Mouse (Mus musculus): ENCODE results near the gene Fggy.

The Fggy gene

GRCm38 (mm10) chr4:95588722-95589283, 31.5 kb downstream of the Fggy start:
- DNase-seq (ENCODE audit: extremely low spot score, low spot score): no peak

DNA sequence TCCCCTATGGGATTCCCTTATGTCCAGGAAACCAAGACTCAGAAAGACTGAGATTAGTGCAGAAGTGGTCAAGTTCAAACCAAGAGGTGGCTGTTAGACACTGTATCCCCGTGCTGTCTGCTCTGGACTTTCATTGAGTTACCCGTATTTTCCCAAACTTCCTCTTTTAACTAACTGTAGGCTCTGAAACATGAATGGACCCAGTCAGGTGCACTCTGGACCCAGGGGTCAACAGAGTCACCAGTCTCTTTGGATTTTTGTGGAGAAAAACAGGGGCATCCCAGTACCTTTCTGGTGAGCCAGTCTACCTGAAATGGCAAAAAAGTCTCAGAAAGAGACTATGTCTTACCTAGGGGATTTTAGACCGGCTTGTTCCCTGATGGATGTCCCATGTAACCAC, 33.6 kb downstream of the Fggy start:
- DNase-seq (ENCODE audit: extremely low spot score, low spot score): no peak

GRCm38 (mm10) chr4:95597208-95597607, 39.9 kb downstream of the Fggy start:
- no peak for DNase-seq (ENCODE audit: extremely low spot score, low spot score)

DNA sequence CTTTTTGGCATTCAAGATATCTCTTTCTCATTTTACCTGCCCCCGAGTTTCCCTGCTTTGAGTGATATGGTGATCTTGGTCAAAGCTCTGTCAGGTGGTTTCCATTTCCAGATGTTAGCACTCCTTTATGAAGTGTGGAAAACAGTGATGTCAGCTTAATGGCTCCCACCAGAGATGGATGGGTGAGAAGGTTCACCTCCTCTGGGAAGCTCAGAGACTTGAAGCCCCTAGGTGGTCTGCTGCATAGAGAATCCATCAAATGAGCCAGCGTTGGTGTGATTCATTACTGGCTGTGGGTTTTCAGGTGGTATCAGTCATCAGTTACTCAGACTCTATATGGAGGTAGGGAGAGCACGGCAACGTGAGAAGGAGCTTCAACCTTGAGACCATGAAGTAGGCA, 44.5 kb downstream of the Fggy start:
- no peak for DNase-seq (ENCODE audit: extremely low spot score, low spot score)

DNA sequence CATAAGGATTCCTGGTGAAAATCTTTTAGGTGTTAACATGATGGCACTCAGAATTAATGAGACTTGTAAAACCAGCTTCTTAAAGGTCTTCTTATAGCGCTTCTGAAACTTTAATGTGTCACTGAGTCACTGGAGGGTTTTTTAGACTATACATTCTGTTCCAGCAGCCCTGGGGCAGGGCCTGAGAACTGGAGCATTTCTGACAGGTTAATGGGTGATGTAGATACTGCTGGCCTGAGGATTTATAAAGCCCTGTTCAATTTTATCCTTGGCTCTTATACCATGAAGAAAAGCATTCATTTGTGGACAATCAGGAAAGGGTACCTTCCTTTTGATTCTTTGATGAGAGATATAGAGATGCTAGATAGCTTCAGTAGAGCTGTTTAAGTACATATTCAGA, 45.9 kb downstream of the Fggy start:
- no peak for DNase-seq (ENCODE audit: extremely low spot score, low spot score)

DNA sequence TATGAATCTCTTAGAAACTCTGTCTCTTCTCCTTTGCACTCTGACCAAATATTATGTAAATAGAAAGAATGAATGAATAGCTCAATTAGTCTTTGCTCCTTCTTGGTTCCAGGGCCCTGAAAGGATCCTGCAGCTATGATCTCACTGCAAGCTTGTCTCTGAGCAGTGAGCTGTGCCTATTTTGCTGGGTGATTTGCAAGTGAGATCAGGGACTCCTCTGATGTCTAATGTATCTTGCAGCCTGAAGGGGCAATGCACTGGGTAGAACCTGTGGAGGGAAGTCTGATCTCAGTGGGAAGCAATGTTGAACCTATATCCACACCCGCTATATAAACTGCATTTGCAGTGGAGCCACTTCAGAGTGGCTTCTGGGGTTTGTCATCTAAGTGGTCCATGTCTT, 53.4 kb downstream of the Fggy start:
- no peak for DNase-seq (ENCODE audit: extremely low spot score, low spot score)

GRCm38 (mm10) chr4:95611390-95611789, 54.1 kb downstream of the Fggy start:
- no peak for DNase-seq (ENCODE audit: extremely low spot score, low spot score)

GRCm38 (mm10) chr4:95621046-95621445, 63.7 kb downstream of the Fggy start:
- no peak for DNase-seq (ENCODE audit: extremely low spot score, low spot score)

DNA sequence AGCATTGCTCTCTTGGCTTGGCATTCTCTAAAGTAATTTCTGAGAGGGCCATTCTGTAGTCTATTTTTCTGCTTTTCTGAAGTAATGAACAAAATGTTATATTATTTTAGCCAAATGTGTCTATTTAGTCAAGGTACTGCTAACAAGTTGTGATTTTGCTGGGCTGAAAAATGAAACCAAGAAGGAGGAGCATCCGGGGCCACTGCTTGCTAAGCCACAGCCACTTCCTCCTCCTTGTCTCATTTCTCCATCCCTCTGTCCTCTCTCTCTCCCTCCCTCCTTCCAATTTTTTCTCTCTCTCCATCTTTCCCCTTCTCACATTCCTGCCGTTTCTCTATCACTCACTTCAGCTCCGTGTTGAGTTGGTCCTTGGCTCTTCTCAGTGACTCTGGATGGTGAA, 67.4 kb downstream of the Fggy start:
- no peak for DNase-seq (ENCODE audit: extremely low spot score, low spot score)

DNA sequence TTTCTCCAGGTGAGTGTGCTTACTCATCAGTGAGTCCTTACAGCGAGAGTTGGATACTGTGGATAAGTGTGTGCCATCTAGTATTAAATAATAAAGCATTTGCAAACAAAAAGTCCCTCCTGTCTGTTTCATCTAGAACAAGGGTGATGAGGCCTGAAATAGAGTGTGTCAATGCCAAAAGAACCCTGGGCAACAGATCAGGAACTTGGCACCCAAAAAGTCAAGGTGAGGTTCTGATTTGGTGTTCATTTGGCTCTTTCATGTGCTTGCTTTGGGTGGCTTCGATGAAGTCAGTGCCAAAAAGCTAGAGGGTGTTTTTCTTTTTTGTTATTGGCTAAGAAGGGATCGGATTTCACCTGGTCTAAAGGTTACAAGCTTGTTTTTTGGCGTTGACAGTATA, 68.3 kb downstream of the Fggy start:
- DNase-seq (ENCODE audit: extremely low spot score, low spot score): no peak

GRCm38 (mm10) chr4:95626186-95626585, 68.9 kb downstream of the Fggy start:
- no peak for DNase-seq (ENCODE audit: extremely low spot score, low spot score)

DNA sequence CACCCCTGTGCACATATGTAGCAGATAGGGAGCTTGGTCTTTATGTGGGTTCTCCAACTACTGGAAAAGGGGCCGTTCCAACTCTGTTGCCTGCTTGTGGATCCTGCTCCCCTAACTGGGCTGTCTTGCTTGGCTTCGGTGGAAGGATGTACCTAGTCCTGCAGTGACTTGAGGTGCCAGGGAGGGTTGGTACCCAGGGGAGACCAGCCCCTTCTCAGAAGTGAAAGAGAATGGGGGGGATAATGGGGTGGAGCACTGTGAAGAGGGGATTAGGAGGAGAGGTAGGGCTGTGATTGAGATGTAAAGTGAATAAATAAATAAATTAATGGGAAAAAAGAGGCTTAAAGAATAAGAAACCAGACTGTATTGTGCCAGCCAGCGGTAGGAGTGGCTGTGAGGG, 77.6 kb downstream of the Fggy start:
- DNase-seq (ENCODE audit: extremely low spot score, low spot score): no peak

GRCm38 (mm10) chr4:95636937-95637749, 79.8 kb downstream of the Fggy start:
- DNase-seq (ENCODE audit: extremely low spot score, low spot score): no peak

- DNase-seq (ENCODE audit: extremely low spot score, low spot score): no peak
These were observed 80.8 kb downstream of the Fggy start for GRCm38 (mm10) chr4:95638063-95638462.

DNA sequence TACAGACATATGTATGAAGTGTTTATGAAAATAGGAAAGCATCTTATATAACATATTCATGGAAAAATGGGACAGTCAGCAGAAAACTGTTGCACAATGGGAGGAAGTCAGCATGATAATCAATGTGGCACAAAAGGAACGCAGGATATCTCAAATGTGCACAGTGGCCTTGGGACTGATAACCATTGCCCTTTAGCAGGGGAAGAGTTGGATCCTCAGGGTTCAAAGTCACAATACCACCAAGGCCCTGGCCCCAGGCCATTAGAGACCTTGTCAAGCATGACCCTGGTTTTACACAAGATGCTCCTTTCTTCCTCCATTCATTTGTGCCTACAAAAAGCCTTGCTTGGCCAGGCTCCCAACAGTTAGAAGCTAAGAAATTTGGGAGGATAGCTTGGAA, 83.5 kb downstream of the Fggy start:
- no peak for DNase-seq (ENCODE audit: extremely low spot score, low spot score)

GRCm38 (mm10) chr4:95644048-95644447, 86.7 kb downstream of the Fggy start:
- no peak for DNase-seq (ENCODE audit: extremely low spot score, low spot score)

- no peak for DNase-seq (ENCODE audit: extremely low spot score, low spot score)
These were observed 91.7 kb downstream of the Fggy start for GRCm38 (mm10) chr4:95648801-95649551.

- no peak for DNase-seq (ENCODE audit: extremely low spot score, low spot score)
These were observed 92.2 kb downstream of the Fggy start for GRCm38 (mm10) chr4:95649552-95649905.

- DNase-seq (ENCODE audit: extremely low spot score, low spot score): no peak
These were observed 92.7 kb downstream of the Fggy start for GRCm38 (mm10) chr4:95649980-95650379.

GRCm38 (mm10) chr4:95652044-95652443, 94.7 kb downstream of the Fggy start:
- no peak for DNase-seq (ENCODE audit: extremely low spot score, low spot score)

GRCm38 (mm10) chr4:95653296-95653912, 96.1 kb downstream of the Fggy start:
- DNase-seq (ENCODE audit: extremely low spot score, low spot score): no peak

- DNase-seq (ENCODE audit: extremely low spot score, low spot score): no peak
These were observed 96.6 kb downstream of the Fggy start for GRCm38 (mm10) chr4:95653913-95654301.

Measured in neural tube, embryonic 10.5 days (tissue).